Comparison of ENCODE assay signal across 34 mouse cellular contexts in the genomic region with DNA sequence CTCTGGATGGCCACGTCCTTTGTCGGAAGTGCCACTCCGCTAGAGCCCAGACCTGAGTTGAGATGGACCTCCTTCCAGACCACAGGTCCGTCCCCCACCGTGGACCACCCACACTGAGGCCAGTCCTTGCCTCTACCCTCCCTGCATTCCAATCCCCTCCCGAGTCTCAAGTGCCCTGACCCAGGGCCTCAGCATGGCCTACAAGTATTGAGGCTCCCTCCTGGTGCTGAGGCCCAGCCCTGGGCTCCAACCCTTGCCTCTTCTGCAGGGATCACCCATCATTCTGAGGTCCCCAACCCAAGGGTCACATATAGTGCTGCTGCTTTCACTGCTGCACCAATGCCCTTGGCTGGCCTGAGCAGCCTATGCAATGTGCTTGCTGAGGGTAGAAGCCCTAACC. TPM values are rescaled to one million over a fixed set of nuclear protein-coding genes. Genes with fewer than 3 reads are reported as not detected.
DNase-seq lines count a peak whose midpoint lies in the region; ATAC-seq lines count a peak whose summit lies in the region.
"Had no signal": no experiment of that assay in that cellular context is flagged by ENCODE, and none has a peak within 500 bp of the region (broad histone marks: within the 10 kb centered on the region; RNA-seq: fewer than 3 reads in every experiment).

No protein-coding gene starts in this region.

- H3K27ac ChIP-seq in heart, embryonic 12.5 days (ENCODE audit: poor library complexity, severe bottlenecking): peak overlapping the region; percentile 48
- H3K27ac ChIP-seq in heart, embryonic 14.5 days (replicated peaks in 1 of 2; ENCODE audit: control insufficient read depth in 1 of 2, insufficient read depth in 1 of 2, low read depth in 2 of 2, low read length in 2 of 2): peak overlapping the region in 1 of 2 experiments; percentile 52; a peak in 1 of 4 replicates
- peak overlapping the region; percentile 54 for H3K27ac ChIP-seq in heart, embryonic 16.5 days (ENCODE audit: low read length)
- H3K27ac ChIP-seq: embryonic facial prominence, embryonic 12.5 days; forebrain, embryonic 10.5 days; hindbrain, embryonic 10.5 days; hindbrain, embryonic 15.5 days; kidney, postnatal 0 days; liver, embryonic 14.5 days had no signal

- no peak for ATAC-seq in heart, embryonic 12.5 days (ENCODE audit: insufficient number of reproducible peaks, low FRiP score)
- ATAC-seq in megakaryocyte, adult 5-6 weeks (ENCODE audit: poor library complexity, severe bottlenecking): no peak
- no peak for ATAC-seq in heart, embryonic 14.5 days (ENCODE audit: insufficient number of reproducible peaks, insufficient read depth, low FRiP score, low read depth)
- ATAC-seq in heart, embryonic 16.5 days (replicated peaks; ENCODE audit: extremely low read depth, insufficient read depth, low FRiP score): no peak
- ATAC-seq: forebrain, embryonic 16.5 days; inflammation-experienced regulatory T-cells, adult 6 months had no signal

- H3K9me3 ChIP-seq in heart, embryonic 12.5 days (replicated peaks): no peaks in the 10 kb centered on the region
- H3K9me3 ChIP-seq in megakaryocyte, embryonic 14.5 days: no peaks in the 10 kb centered on the region
- no peaks in the 10 kb centered on the region for H3K9me3 ChIP-seq in heart, embryonic 14.5 days (ENCODE audit: control insufficient read depth, low read length)
- no peaks in the 10 kb centered on the region for H3K9me3 ChIP-seq in heart, embryonic 16.5 days (replicated peaks; ENCODE audit: control insufficient read depth, low read length)
- H3K9me3 ChIP-seq: embryonic facial prominence, embryonic 12.5 days; forebrain, embryonic 10.5 days; hindbrain, embryonic 10.5 days; hindbrain, embryonic 15.5 days had no signal

- intact Hi-C loops in heart, postnatal 10 days (cut with DNase I): no loop called here
- intact Hi-C loops in left cerebral cortex, postnatal 14 days (cut with DNase I): no loop called here

- H3K9ac ChIP-seq in heart, embryonic 12.5 days: peak overlapping the region; percentile 13; the same call in 1 of the 2 replicates
- 0 out of 2 replicates have a peak overlapping the region, but pooled peaks have one; percentile 21 for H3K9ac ChIP-seq in heart, embryonic 14.5 days (ENCODE audit: low read length)
- no peak overlapping the region for H3K9ac ChIP-seq in heart, embryonic 16.5 days (ENCODE audit: low read length)
- H3K9ac ChIP-seq: embryonic facial prominence, embryonic 12.5 days; hindbrain, embryonic 15.5 days; liver, embryonic 14.5 days; lung, embryonic 14.5 days had no signal

- no peak overlapping the region for H3K4me3 ChIP-seq in heart, embryonic 12.5 days
- peak overlapping the region; percentile 59 for H3K4me3 ChIP-seq in megakaryocyte, embryonic 14.5 days (replicated peaks)
- no peak overlapping the region for H3K4me3 ChIP-seq in heart, embryonic 14.5 days (ENCODE audit: control insufficient read depth in 1 of 2, insufficient read depth in 1 of 2, low read depth in 1 of 2, low read length in 2 of 2)
- no peak overlapping the region for H3K4me3 ChIP-seq in heart, embryonic 16.5 days (ENCODE audit: low read length)
- H3K4me3 ChIP-seq: embryonic facial prominence, embryonic 12.5 days; forebrain, embryonic 10.5 days; hindbrain, embryonic 10.5 days; hindbrain, embryonic 15.5 days had no signal

- peaks cover 82% of the 10 kb centered on the region for H3K36me3 ChIP-seq in heart, embryonic 12.5 days
- H3K36me3 ChIP-seq in megakaryocyte, embryonic 14.5 days (replicated peaks; ENCODE audit: low read length): peaks cover 99% of the 10 kb centered on the region
- H3K36me3 ChIP-seq in heart, embryonic 14.5 days (ENCODE audit: control insufficient read depth, insufficient read depth, low read length): peaks cover 84% of the 10 kb centered on the region
- peaks cover 50% of the 10 kb centered on the region for H3K36me3 ChIP-seq in heart, embryonic 16.5 days (ENCODE audit: control insufficient read depth, insufficient read depth)

- H3K4me2 ChIP-seq in heart, embryonic 12.5 days: no peak overlapping the region
- no peak overlapping the region for H3K4me2 ChIP-seq in heart, embryonic 14.5 days (ENCODE audit: low read length)
- H3K4me2 ChIP-seq in heart, embryonic 16.5 days (ENCODE audit: low read depth, low read length): no peak overlapping the region
- H3K4me2 ChIP-seq: embryonic facial prominence, embryonic 12.5 days; hindbrain, embryonic 15.5 days; lung, embryonic 14.5 days had no signal

- WGBS in heart, embryonic 12.5 days: 49% methylated on average over 6 of the region's 6 CpGs
- 38% methylated on average over 6 of the region's 6 CpGs for WGBS in heart, embryonic 14.5 days
- WGBS in heart, embryonic 16.5 days: 49% methylated on average over 6 of the region's 6 CpGs

- peaks cover 96% of the 10 kb centered on the region for H3K4me1 ChIP-seq in heart, embryonic 12.5 days (replicated peaks)
- peaks cover 100% of the 10 kb centered on the region for H3K4me1 ChIP-seq in megakaryocyte, embryonic 14.5 days
- H3K4me1 ChIP-seq in heart, embryonic 14.5 days (ENCODE audit: control insufficient read depth in 2 of 2, insufficient read depth in 2 of 2, low read length in 2 of 2): peaks cover 52 to 80% of the 10 kb centered on the region in 2 experiments
- H3K4me1 ChIP-seq in heart, embryonic 16.5 days (ENCODE audit: control insufficient read depth, insufficient read depth, low read length): peaks cover 80% of the 10 kb centered on the region

- no peaks in the 10 kb centered on the region for H3K27me3 ChIP-seq in heart, embryonic 12.5 days (replicated peaks)
- no peaks in the 10 kb centered on the region for H3K27me3 ChIP-seq in megakaryocyte, embryonic 14.5 days (replicated peaks)
- no peaks in the 10 kb centered on the region for H3K27me3 ChIP-seq in heart, embryonic 14.5 days (ENCODE audit: control insufficient read depth, insufficient read depth, low read length)
- H3K27me3 ChIP-seq in heart, embryonic 16.5 days (ENCODE audit: control insufficient read depth, insufficient read depth, low read length): no peaks in the 10 kb centered on the region
- H3K27me3 ChIP-seq: embryonic facial prominence, embryonic 12.5 days; hindbrain, embryonic 15.5 days had no signal

- no peak for DNase-seq in heart, postnatal 10 days
- DNase-seq in left cerebral cortex, postnatal 14 days (ENCODE audit: low spot score in 2 of 2): no peak
- DNase-seq in thymus, adult 18-20 months: no peak
- DNase-seq: adrenal gland, postnatal 25 days; B cell, adult 2 months; cerebellum, adult 11-12 months; cerebellum, adult 9-11 months; embryo, embryonic 11 days; gastrocnemius, postnatal 14 days; kidney, adult 8-10 months; kidney, postnatal 4 days; layer of hippocampus, postnatal 36 days; liver; lung, embryonic 14.5 days; lung, postnatal 4 days; midbrain, embryonic 14.5 days; thymus, postnatal 14 days had no signal

RNA-seq across cellular contexts. Expression of a gene that starts 8.5 kb away (rescaled TPM):
- 213 and 219 TPM in 2 replicates for polyA plus RNA-seq in heart, embryonic 12.5 days (2016; fragmentation: Nextera tagmentation; extraction: Ambion mirVana)
- 100 to 1,000 TPM; 104 to 121 TPM for total RNA-seq in heart, postnatal 10 days (2021)
- 8,612 and 27,789 TPM in 2 replicates for polyA plus RNA-seq in megakaryocyte, embryonic 14.5 days (2012; ENCODE audit: insufficient read depth, low replicate concordance)
- 411 and 420 TPM in 2 replicates for total RNA-seq in megakaryocyte, adult 5-6 weeks (2015)
- total RNA-seq in megakaryocyte, adult 5-6 weeks (2017): 117 and 131 TPM in 2 replicates
- polyA plus RNA-seq in heart, embryonic 14.5 days (2014; fragmentation: Nextera tagmentation; extraction: Ambion mirVana): 167 and 173 TPM in 2 replicates
- 152 and 159 TPM in 2 replicates for polyA plus RNA-seq in heart, embryonic 16.5 days (2015; fragmentation: Nextera tagmentation; extraction: Ambion mirVana)
- total RNA-seq in left cerebral cortex, postnatal 14 days (2021): 10 to 100 TPM; 51.8 to 60.0 TPM

RNA-seq across cellular contexts. Expression of a gene that starts 15.2 kb away (rescaled TPM):
- 4.7 and 5.5 TPM in 2 replicates for polyA plus RNA-seq in heart, embryonic 12.5 days (2016; fragmentation: Nextera tagmentation; extraction: Ambion mirVana)
- under 1 TPM; 0.60 to 0.72 TPM for total RNA-seq in heart, postnatal 10 days (2021)
- polyA plus RNA-seq in megakaryocyte, embryonic 14.5 days (2012; ENCODE audit: insufficient read depth, low replicate concordance): not detected in 2 replicates
- not detected in 2 replicates for total RNA-seq in megakaryocyte, adult 5-6 weeks (2015)
- not detected in 2 replicates for total RNA-seq in megakaryocyte, adult 5-6 weeks (2017)
- polyA plus RNA-seq in heart, embryonic 14.5 days (2014; fragmentation: Nextera tagmentation; extraction: Ambion mirVana): 0.96 and 1.1 TPM in 2 replicates
- 1.9 and 2.9 TPM in 2 replicates for polyA plus RNA-seq in heart, embryonic 16.5 days (2015; fragmentation: Nextera tagmentation; extraction: Ambion mirVana)
- under 1 TPM; 0.22 to 0.34 TPM for total RNA-seq in left cerebral cortex, postnatal 14 days (2021)
- total RNA-seq: monocyte, adult 5-6 weeks had no signal

RNA-seq across cellular contexts. Expression of a gene that starts 33.5 kb away (rescaled TPM):
- 0.37 and 0.52 TPM in 2 replicates for polyA plus RNA-seq in heart, embryonic 12.5 days (2016; fragmentation: Nextera tagmentation; extraction: Ambion mirVana)
- total RNA-seq in heart, postnatal 10 days (2021): 1 to 10 TPM; 1.2 to 1.6 TPM
- 0.41 TPM in 1 of 2 replicates, not detected in the other for polyA plus RNA-seq in megakaryocyte, embryonic 14.5 days (2012; ENCODE audit: insufficient read depth, low replicate concordance)
- not detected in 2 replicates for total RNA-seq in megakaryocyte, adult 5-6 weeks (2015)
- total RNA-seq in megakaryocyte, adult 5-6 weeks (2017): not detected in 2 replicates
- polyA plus RNA-seq in heart, embryonic 14.5 days (2014; fragmentation: Nextera tagmentation; extraction: Ambion mirVana): 0.14 and 0.20 TPM in 2 replicates
- polyA plus RNA-seq in heart, embryonic 16.5 days (2015; fragmentation: Nextera tagmentation; extraction: Ambion mirVana): 0.17 and 0.21 TPM in 2 replicates
- 100 to 1,000 TPM; 118 to 121 TPM for total RNA-seq in left cerebral cortex, postnatal 14 days (2021)
- total RNA-seq: adrenal gland, postnatal 25 days; granulocyte monocyte progenitor cell, adult 5-6 weeks; monocyte, adult 5-6 weeks had no signal
- polyA plus RNA-seq: inflammation-experienced regulatory T-cells, adult 6 months; kidney, postnatal 0 days had no signal

RNA-seq across cellular contexts. Expression of a gene that starts 42.1 kb away (rescaled TPM):
- polyA plus RNA-seq in heart, embryonic 12.5 days (2016; fragmentation: Nextera tagmentation; extraction: Ambion mirVana): not detected in 2 replicates
- total RNA-seq in heart, postnatal 10 days (2021): not detected
- polyA plus RNA-seq in megakaryocyte, embryonic 14.5 days (2012; ENCODE audit: insufficient read depth, low replicate concordance): not detected in 2 replicates
- 0.39 and 1.6 TPM in 2 replicates for total RNA-seq in megakaryocyte, adult 5-6 weeks (2015)
- 1.5 TPM in 1 of 2 replicates, not detected in the other for total RNA-seq in megakaryocyte, adult 5-6 weeks (2017)
- not detected in 2 replicates for polyA plus RNA-seq in heart, embryonic 14.5 days (2014; fragmentation: Nextera tagmentation; extraction: Ambion mirVana)
- not detected in 2 replicates for polyA plus RNA-seq in heart, embryonic 16.5 days (2015; fragmentation: Nextera tagmentation; extraction: Ambion mirVana)
- total RNA-seq in left cerebral cortex, postnatal 14 days (2021): not detected
- total RNA-seq: layer of hippocampus, adult 8-10 months had no signal
- polyA plus RNA-seq: embryonic facial prominence, embryonic 12.5 days; forebrain, embryonic 10.5 days; forebrain, embryonic 16.5 days; hindbrain, embryonic 10.5 days; hindbrain, embryonic 15.5 days; inflammation-experienced regulatory T-cells, adult 6 months; kidney, postnatal 0 days; limb, embryonic 11.5 days; liver, embryonic 14.5 days; lung, embryonic 14.5 days; midbrain, embryonic 14.5 days had no signal

RNA-seq across cellular contexts. Expression of a gene that starts 47.3 kb away (rescaled TPM):
- polyA plus RNA-seq in heart, embryonic 12.5 days (2016; fragmentation: Nextera tagmentation; extraction: Ambion mirVana): not detected in 2 replicates
- under 1 TPM; 0.25 to 0.31 TPM for total RNA-seq in heart, postnatal 10 days (2021)
- not detected in 2 replicates for polyA plus RNA-seq in megakaryocyte, embryonic 14.5 days (2012; ENCODE audit: insufficient read depth, low replicate concordance)
- 0.25 and 0.59 TPM in 2 replicates for total RNA-seq in megakaryocyte, adult 5-6 weeks (2015)
- not detected in 2 replicates for total RNA-seq in megakaryocyte, adult 5-6 weeks (2017)
- not detected in 2 replicates for polyA plus RNA-seq in heart, embryonic 14.5 days (2014; fragmentation: Nextera tagmentation; extraction: Ambion mirVana)
- polyA plus RNA-seq in heart, embryonic 16.5 days (2015; fragmentation: Nextera tagmentation; extraction: Ambion mirVana): not detected in 2 replicates
- not detected for total RNA-seq in left cerebral cortex, postnatal 14 days (2021)
- total RNA-seq: gastrocnemius, postnatal 14 days; granulocyte monocyte progenitor cell, adult 5-6 weeks; layer of hippocampus, postnatal 36 days; monocyte, adult 5-6 weeks had no signal
- polyA plus RNA-seq: embryonic facial prominence, embryonic 12.5 days; forebrain, embryonic 10.5 days; forebrain, embryonic 16.5 days; hindbrain, embryonic 10.5 days; hindbrain, embryonic 15.5 days; inflammation-experienced regulatory T-cells, adult 6 months; kidney, postnatal 0 days; limb, embryonic 11.5 days; liver, embryonic 14.5 days; lung, embryonic 14.5 days; midbrain, embryonic 14.5 days had no signal

Comparison
In these comparisons a context has a peak if more than half of its experiments do, and no peak if none do; other contexts are left out.
1. RNA of a gene that starts 8.5 kb away (polyA plus RNA-seq): 8,612 to 27,789 TPM in megakaryocyte, embryonic 14.5 days; 213 to 219 TPM in heart, embryonic 12.5 days, 167 to 173 TPM in heart, embryonic 14.5 days and 152 to 159 TPM in heart, embryonic 16.5 days; every median in the first group is over 10 times any median in the second.